Mouse (Mus musculus) cerebellum, adult 9-10 months (tissue): ENCODE results near the gene Spon1.

ENCODE experiments used
- DNase-seq: peaks from one replicate; pipeline ENCODE4 v3.0.0; 2022

Gene Spon1

GRCm38 (mm10) chr7:114065407-114066185 is 299.8 kb downstream of the Spon1 start:
- no peak for DNase-seq

DNA sequence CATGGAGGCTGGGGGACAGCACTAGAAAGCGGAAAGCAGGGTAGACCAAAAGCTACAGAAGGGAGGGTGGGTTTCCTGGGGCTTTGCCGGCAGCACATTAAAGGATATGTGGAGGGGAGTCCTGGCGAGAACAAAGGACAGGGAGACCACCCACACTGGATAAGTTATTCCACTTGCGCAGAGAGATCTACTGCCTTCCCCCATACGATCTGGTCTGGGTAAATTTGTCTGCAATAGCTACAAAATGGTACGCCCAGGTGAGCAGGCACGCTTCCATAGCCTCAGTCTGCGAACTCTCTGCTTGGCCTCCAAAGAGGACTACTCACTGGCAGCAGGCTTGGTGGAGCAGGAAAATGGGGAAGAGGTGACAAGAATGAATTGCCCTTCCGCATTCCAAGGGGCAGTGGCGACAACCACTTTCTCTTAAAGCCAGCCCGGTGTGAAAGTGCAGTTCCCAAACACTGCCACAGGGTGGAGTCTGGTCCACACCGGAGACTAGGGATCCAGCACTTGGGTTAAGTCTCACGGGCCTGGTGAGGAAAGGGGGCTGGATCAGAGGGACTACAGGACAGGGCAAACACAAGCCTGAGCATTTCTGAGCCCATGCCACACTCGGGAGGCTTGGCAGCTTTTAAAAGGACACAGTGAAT is 300.9 kb downstream of the Spon1 start:
- DNase-seq: peak; percentile 91

DNA sequence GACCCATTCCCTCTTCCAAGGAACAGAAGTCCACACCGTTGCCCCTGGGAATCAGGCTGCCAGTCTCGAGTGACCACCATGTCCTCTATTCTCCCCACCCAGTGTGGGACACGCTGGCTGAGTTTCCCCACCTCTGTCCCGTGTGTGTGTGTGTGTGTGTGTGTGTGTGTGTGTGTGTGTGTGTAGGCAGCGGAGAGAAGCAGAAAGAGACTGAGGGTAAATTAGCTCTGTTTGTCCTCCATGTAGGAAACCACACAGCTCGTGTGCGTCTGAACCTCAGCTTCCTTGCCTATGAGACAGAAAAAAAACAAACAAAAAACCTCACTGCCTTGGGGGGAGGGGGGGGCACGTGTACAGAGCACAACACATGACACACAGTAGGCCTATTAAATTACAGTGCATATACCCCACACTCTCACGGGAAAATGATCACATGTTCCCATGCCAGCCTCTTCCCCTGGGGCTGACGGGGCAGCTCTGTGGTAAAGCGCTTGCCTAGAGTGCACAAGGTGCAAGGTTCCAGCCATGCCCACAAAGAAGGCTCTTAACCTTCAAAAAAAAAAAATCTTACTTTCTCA is 303.2 kb downstream of the Spon1 start:
- DNase-seq: no peak

DNA sequence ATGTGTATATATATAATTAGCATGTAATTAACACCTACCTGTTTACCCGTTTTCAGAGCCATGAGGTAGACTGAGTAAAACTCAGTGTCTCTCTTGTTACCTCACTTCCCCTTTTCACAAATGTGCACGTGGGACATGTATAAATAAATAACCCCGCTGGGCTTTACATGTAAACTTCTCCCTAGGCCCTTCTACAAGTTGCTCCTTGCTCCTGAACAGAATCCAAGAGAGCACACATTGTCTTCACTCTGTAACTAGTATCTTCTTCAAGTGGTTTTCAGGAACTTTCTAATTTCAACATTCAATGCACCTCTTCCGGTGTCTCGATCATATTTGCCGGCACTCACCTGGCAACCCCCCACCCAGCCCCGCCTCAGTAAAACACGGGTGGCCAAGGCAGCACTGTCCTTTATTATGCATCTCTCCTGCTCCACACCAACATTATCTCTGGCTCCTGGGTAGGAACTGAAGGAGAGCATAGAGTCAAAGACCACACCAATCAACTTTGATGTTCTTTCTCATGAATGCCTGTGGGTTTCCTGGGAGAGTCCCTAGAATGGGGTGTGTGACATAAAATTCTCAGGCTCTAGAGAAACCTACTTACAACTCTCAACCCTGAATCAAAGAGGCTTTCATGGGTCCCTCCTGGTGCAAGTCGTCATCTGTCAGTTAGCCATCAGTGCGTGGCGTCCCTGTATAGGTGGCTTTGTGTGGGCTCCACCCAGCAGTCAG is 304.1 kb downstream of the Spon1 start:
- DNase-seq: no peak

- DNase-seq: no peak
These were observed 304.7 kb downstream of the Spon1 start for GRCm38 (mm10) chr7:114070458-114070840.

- no peak for DNase-seq
These were observed 305.6 kb downstream of the Spon1 start for GRCm38 (mm10) chr7:114071395-114071794.

DNA sequence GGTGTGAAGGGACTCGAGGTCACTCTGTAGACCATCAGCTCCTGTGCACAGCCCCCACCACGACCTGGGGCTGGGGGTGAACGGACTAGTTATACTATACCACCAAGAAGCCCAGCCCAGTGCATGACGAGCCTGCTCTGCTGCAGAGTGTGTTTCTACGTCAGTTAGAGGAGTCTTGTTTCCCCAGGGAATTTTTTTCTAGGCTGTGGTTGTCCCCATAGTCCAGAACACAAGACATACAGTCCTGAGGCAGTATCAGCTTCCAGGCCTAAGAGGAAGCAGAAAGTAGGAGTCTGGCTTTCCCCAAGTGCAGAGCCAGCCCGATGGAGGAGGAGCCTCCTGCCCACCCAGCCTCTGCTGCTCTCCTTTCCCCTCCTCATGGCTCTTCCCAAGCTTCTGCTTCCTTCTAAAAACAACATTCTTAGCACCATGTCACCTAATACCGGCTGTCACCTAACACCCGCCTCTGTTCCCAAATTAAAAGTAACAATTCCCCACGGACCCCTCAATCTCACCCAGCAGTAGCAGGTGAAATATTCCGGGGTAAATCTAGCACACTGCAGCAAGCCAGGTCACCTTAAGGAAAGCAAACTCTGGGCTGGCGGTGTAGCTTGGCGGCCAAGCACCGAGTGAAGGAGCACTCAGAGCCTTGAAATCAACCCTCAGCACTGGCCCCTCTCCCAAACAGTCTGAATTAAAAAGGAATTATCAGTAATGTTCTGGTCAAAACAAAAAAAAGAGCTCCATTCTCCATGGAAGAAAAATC is 306.2 kb downstream of the Spon1 start:
- DNase-seq: no peak

DNA sequence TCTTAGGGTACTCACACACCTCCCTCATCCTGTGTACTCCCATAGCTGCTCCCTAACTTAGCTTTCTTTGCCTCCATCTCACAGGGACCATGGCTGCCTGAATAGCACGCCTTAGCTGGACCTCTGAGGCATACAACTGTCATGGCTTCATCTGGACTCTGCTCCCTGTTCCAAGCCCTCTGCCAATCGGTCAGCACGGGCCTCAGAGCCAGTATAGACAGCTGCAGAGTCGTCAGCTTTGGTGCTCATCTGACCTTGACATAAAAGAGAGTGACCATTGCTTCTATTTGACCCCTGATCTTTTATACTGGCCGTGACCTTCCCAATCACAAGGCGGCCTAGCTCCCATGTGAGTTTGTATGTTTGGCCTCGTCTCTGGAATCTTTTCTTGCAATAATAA is 308.3 kb downstream of the Spon1 start:
- no peak for DNase-seq

GRCm38 (mm10) chr7:114074595-114074994 is 308.8 kb downstream of the Spon1 start:
- no peak for DNase-seq

DNA sequence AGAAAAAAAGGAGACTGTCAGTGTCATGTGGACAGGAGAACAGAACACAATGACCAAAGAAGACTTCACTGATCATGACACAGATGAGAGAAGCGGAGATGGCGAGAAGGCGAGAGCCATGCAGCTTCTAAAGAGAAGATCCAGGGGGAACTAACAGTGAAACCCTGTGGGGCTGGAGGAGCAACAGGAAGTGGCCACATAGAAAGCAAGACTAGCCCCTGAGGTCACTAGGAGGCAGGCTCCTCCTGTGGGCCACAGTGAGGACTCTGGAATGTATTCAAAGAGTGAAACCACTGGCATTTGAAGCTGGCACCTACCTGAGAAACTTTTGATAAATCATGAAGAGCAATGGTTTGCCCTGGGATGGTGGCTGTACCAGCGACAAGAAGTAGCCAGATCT is 313.5 kb downstream of the Spon1 start:
- no peak for DNase-seq

DNA sequence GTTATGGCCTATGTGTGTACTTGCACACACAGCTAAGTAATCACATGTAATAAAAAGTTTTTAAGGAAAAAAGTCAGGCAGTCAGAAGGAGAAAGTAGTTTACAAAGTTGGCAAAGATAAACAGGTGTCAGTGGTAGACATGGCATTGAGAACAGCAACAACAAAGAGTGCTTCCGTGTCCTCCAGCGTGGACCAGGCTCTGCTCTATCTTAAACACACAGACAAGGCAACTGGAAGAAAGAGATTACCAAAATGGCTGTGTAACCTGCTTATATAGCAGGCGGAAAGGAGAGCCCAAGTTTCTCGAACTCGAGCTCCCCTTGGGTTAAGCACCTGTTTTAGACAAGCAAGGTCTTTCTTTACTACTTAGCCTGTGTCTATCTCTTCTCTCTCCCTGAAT is 314.5 kb downstream of the Spon1 start:
- no peak for DNase-seq

GRCm38 (mm10) chr7:114081633-114082420 is 316.0 kb downstream of the Spon1 start:
- no peak for DNase-seq

DNA sequence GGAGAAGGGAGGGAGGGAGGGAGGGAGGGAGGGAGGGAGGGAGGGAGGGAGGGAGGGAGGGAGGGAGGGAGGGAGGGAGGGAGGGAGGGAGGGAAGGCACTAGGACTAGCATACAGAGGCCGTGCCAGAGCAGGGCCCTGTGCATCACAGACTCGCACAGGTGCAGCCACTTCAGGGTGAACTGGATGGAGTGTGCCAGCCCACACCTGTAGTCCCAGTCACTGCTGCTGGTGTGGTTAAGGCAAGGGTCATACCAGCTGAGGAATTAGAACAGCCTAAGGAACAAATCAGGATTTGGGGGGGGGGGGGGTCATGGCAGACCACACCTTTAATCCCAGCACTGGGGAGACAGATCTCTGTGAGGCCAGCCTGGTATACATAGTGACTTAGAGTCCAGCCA is 317.3 kb downstream of the Spon1 start:
- DNase-seq: no peak

GRCm38 (mm10) chr7:114083760-114084159 is 318.0 kb downstream of the Spon1 start:
- DNase-seq: no peak

DNA sequence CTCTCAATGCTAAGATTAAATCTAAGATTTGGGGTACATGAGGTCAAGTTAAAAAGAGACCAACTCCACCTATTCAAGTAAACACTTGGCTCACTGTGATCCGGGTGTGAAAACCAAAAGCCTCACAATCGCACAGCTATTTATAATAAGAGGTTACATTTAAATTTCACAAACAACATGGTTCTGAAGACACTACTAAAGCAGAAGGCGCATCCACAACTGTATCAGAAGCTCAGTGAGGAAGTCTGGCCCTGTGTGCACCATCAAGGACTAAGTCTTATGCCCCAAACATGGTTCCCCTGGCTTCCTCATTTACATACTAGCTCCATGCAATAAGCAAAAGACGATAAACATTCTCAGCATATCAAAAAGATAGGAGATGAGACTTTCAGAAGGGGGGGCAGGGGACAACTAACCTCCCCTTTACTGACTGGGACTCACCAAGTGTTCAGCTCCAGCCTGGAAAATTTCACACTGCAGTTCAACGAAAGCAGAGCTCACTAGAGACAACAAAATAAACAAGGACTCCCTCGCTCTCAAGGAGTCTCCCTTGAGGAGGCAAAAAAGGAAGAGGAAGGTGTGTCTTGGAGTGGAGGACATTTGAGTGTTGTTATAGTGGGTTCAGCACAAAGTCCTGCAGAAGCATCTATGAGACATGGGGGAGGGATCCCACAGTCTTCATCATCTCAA is 320.4 kb downstream of the Spon1 start:
- no peak for DNase-seq

- no peak for DNase-seq
These were observed 321.5 kb downstream of the Spon1 start for GRCm38 (mm10) chr7:114087341-114087740.

DNA sequence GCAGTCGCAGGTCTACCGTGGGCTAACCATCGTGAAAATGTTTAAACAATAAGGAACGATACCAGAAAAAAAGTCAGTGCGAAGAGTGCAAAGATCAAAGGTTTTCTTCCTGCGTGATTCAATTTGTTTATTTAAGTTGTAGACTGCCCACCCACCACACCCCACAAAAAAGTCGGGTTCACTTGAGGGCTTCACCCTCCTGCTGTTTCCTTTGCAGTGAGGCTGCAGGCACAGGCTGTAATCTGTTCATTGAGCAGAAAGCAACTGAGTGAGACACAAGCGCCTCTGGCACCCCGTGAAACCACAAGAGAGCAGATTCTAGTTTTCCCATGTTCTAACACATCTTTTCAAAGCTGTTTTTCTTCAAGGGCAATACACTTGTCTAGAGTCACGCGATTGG is 322.2 kb downstream of the Spon1 start:
- no peak for DNase-seq

GRCm38 (mm10) chr7:114088918-114089317 is 323.1 kb downstream of the Spon1 start:
- no peak for DNase-seq

GRCm38 (mm10) chr7:114090231-114090630 is 324.4 kb downstream of the Spon1 start:
- no peak for DNase-seq

- DNase-seq: no peak
These were observed 325.2 kb downstream of the Spon1 start for GRCm38 (mm10) chr7:114090892-114091545.
